Mouse (Mus musculus): ENCODE measurements around the gene Oaz2.

Oaz2 gene

DNA sequence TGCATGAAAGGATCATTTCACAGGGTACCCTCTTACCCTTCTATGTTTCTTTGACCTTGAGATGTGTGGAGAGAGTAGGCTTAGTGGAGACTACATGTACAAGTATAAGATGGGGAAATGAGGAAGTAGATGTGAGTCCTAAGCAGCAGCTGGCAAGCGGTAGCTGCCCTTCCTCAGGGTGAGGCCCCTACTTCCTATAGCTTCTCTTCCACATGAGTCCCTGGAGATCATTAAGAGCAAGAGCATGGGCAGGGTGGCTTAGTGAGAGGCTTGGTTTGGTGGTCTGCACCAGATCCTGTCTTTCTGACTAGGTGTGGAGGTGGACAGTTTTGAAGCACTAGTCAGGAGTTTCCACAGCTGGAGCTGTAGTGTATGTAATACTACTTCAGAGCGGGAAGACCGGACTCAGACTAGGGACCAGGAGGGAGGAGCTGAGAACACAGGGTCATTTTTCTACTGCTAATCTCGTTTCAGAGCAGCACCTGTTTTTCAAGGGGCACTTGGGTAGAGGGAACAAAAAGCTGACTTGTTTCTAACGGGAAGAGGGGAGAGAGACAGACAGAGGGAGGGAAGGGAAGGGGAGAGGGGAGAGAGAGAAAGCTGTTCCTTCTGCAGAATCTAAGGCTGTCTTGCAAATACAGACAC lies 25.3 kb downstream of the Oaz2 start:
- DNase-seq (ENCODE audit: low spot score in 2 of 2), result no peak

DNA sequence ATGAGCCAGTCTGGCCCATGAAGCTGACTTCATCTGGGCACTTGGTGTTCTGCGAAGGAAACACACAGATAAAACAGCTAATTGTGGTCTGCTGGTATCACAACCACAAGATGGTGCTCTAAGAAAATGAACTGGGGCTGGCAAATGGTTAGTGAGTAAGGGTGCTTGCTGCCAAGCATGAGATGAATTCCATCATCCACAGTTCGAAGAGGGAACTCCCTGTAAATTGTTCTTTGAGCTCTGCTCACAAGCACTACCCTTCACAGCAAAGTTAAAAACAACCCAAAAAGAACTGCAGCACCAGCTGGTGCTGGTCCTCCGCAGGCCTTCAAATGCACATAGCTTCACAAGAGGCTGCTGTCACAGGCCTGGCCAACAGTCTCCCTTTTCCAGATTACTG lies 27.8 kb downstream of the Oaz2 start:
- DNase-seq (ENCODE audit: low spot score in 2 of 2), result no peak

DNA sequence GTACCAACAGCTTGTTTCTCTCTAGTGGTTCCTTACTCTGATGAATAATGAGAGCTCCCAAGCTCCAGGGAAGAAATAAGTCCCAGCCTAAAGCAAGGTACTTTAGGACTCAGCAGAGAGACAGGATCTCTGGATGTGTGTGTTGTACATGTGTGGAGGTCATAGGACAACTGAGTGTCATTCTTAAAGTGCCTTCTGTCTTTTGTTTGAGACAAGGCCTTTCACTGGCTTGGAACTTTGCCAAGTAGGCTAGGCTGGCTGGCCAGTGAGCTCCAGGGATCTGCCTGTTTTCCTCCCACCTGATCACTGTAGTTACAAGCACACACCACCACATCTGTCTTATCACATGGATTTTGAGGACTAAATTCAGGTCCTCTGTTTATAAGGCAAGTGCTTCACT lies 28.5 kb downstream of the Oaz2 start:
- no peak for DNase-seq (ENCODE audit: low spot score in 2 of 2)

DNA sequence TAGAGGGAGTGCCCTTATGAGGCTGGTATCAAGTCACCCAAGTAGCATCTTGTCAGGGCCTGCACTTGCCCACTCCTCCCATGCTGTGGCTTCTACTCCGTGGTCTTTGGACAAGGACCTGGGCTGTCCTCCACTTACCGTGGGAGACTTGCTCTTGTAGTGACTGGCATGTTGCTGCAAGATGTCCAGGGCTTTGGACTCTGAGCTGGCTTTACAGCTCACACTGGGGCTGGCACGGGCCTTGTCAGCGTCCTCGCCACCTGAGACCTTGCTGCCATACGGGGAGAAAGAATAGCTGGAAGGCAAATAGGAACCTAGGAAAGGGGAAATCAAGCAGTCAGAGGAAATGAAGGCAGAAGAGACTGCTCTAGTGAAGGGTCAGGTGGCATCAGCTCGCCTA lies 29.6 kb downstream of the Oaz2 start:
- no peak for DNase-seq (ENCODE audit: low spot score in 2 of 2)

GRCm38 (mm10) chr9:65697992-65698391 lies 30.2 kb downstream of the Oaz2 start:
- no peak for DNase-seq (ENCODE audit: low spot score in 2 of 2)

DNA sequence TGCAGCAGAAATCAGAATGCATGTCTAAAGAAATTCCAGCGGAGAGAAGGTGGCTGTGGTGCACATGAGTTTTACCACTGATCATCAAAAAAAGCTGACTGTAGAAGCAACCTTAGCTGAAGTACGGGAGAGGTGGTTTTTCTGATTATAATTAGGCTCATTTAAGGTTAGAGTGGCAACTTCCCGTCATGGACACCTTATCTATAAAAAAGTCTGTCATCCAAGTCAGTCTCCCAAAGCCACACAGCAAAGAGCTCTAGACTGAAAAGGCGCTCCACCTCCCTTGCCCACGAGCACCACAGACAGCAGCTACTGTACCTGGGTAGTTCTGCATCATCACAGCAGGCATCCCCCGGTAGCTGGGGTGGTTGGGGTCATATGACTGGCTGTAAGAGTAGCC lies 32.7 kb downstream of the Oaz2 start:
- DNase-seq (ENCODE audit: low spot score in 2 of 2), result no peak

GRCm38 (mm10) chr9:65702286-65702685 lies 34.5 kb downstream of the Oaz2 start:
- no peak for DNase-seq (ENCODE audit: low spot score in 2 of 2)

- DNase-seq (ENCODE audit: low spot score in 2 of 2), result no peak
These were observed 35.4 kb downstream of the Oaz2 start for GRCm38 (mm10) chr9:65703241-65703640.

GRCm38 (mm10) chr9:65703926-65704595 lies 36.3 kb downstream of the Oaz2 start:
- DNase-seq (ENCODE audit: low spot score in 2 of 2), result no peak

- DNase-seq (ENCODE audit: low spot score in 2 of 2), result no peak
These were observed 50.4 kb downstream of the Oaz2 start for GRCm38 (mm10) chr9:65718195-65718594.

DNA sequence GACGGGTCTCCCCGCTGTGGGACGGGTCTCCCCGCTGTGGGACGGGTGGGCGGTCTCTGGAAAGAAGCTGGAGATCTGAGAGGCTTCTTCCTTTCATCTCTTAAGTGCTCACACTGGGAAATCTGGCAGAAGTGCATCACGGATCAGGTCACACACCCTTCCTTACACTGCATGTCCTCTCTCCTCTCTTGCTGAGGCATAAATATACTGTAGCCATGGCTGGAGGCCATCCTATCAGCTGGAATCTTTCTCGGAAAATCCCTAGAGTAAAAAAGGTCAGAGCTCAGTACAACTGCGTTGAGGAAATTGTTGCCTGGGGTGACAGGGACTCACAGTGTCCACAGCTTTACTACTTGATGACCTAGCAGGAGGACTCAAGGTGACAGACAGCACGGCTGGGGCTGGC lies 53.4 kb downstream of the Oaz2 start:
- no peak for DNase-seq (ENCODE audit: low spot score in 2 of 2)

DNA sequence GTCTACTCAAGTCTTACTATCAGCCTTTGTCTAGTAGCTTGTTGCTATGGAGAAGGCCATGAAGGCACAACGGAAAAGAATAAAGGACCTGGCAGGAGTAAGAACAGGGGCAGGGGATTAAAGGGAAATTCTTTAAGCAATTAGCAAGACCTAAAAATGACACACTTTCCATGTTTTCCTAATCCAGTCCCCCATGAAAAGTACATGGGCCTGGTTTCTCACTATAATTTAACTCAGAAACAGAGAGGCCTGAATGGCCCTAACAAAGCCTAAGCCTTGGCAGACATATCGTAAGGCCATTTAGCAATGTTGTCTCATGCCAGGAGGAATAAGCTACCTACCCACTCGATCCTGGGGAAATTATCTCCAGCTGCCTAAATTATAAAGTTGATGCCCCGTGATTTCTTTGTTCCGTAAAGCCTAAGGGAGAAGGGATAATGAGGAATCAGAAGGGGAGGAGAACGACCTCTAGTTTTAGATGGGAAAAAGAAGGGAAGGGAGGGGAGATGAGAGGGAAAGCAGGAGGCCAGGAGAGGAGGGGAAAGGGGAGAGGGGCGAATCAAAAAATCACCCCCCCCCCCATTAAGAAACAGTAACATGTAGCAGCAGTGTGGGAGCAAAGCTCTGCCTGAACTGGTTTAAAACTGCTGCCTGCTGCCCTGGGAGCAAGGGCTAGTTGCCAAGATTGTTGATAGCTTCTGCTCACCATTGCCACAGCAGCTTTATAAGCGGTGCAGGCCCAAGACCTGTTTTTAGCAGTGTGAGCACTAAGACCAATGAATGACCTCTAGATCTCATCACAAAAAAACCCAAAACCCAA lies 56.9 kb downstream of the Oaz2 start:
- no peak for DNase-seq (ENCODE audit: low spot score in 2 of 2)

DNA sequence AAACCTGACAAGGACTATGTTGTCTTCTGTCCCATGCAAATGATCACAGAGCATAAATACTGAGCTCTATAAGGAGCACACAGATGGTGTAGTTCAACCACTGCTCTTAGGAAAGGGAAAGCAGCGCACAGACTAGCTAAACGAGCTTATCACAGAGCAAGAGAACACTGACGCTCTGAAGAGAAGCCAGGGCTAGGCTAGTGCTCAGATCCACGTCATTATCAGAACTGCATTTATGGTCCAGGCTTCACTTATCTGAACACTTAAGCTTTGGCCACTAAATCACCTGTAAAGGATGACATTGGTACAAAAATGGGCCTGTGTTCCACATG lies 57.5 kb downstream of the Oaz2 start:
- no peak for DNase-seq (ENCODE audit: low spot score in 2 of 2)

DNA sequence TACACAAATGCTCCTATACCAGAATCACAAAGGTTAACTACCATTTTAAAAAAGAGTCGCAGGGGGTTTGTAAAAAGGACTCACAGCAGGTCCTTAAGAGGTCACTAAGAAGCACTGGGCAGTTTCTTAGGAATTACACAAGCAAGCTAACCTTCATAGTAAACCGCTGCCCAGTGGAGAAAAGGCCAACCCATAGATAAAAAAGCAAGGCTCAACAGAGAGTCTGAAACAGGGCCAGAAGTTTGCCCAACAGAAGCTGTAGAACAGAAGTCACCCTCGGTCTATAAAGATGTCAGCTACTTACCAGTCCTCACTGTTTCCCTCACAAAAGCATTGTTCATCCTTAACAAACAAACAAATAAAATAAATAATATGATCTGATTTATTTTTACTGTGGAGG lies 58.6 kb downstream of the Oaz2 start:
- no peak for DNase-seq (ENCODE audit: low spot score in 2 of 2)

DNA sequence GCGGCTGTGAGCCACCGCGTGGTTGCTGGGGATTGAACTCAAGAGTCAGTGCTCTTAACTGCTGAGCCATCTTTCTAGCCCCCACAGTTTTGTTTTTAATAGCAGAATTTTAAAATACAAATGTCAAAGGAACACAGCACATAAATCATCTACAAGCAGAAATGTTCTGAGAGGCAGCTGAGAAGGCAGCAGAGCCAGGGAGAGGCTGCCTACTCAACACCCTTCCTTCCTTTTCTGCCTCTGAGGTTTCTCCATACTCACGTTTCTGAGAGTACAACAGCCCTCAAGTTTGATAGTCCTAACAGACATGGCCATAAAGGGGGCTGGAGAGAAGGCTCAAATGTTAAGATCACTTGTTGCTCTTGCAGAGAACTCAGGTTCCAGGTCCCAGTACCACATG lies 59.7 kb downstream of the Oaz2 start:
- DNase-seq (ENCODE audit: low spot score in 2 of 2), result no peak

DNA sequence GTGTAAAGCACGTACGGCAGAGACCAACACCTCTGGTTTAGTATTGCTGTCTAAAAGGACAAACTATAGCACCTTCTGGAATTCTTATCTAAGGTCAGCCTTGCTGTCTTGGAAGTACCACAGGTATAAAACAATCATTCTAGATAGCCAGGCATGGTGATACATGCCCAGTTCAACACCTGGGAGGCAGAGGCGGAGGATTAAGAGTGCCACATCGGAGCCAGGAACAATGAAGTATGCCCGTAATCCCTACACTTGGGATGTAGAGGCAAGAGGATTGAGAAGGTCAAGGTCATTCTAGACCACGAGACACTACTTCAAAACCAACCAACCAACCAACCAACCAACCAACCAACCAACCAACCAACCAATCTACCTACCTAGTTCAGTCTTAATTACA lies 60.8 kb downstream of the Oaz2 start:
- DNase-seq (ENCODE audit: low spot score in 2 of 2), result no peak

DNA sequence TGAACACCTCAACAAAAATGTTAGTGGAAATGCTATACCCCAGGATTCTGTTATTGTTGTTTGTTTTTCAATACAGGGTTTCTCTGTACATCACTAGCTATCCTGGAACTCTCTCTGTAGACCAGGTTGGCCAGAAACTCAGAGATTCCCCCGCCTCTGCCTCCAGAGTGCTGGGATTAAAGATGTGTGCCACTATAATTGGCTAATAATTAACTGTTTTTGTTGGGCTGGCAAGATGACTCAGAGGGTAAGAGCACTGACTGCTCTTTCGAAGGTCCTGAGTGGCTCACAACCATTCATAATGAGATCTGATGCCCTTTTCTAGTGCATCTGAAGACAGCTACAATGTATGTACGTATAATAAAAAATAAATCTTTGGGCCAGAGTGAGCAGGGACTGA lies 67.1 kb downstream of the Oaz2 start:
- no peak for DNase-seq (ENCODE audit: low spot score in 2 of 2)

Data from thymus, postnatal 10 days (tissue).